Mouse (Mus musculus) embryonic fibroblast, embryonic 13.5 days (primary cell): Measurements from ENCODE around the gene Tnr.

ENCODE experiments used
- CTCF ChIP-seq: IDR thresholded peaks from 2 replicates; pipeline ENCODE4 v1.5.1; 2011; ENCODE audit warnings: mild to moderate bottlenecking, control low read depth, low read length, moderate library complexity, borderline replicate concordance; ENCODE audit not compliant: insufficient read depth
- POLR2A ChIP-seq: IDR thresholded peaks from 2 replicates; pipeline ENCODE4 v1.6.1; 2011; ENCODE audit warnings: low read depth, mild to moderate bottlenecking, control low read depth, low read length, moderate library complexity

DNA sequence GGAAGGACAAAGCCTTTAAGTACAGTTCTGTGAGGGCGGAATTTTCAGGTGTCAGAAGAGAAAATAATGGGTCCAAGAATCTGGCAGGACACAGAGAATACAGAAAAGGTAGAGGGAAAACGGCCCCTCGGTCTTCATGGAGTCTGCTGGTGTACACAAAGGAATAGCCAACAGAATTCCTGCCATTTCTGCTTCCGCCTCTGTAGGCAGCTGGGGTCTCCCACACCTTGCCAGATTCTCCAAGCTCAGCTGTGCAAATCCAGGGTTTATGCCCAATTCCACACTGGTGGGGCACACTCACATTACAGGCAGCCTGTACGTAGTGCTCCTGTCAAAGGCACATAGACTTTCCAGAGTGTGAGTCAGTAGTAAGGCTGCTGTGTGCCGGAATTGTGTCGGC, 43.6 kb downstream of the Tnr start:
- TF ChIP-seq CTCF, result no peak
- TF ChIP-seq POLR2A, result no peak
